Mouse (Mus musculus) kidney, adult 9 months (tissue): ENCODE measurements at regions not wholly inside any gene's neighbourhood (a gene's known extent, or its start where the extent isn't known, plus 50 kb on each side); places are given as distances from the start of the nearest gene placed in this dataset.

ENCODE experiments used
- DNase-seq: peaks from one replicate; pipeline ENCODE4 v3.0.0; 2022

GRCm38 (mm10) chr2:71694758-71695310, 50.6 kb upstream of the Itga6 start:
- DNase-seq = no peak
